Mouse (Mus musculus) megakaryocyte progenitor cell, adult 5-6 weeks (primary cell): ENCODE measurements around the gene Upp1. TPM values are rescaled to one million over a fixed set of nuclear protein-coding genes. Genes with fewer than 3 reads are reported as not detected.
A peak's percentile ranks its signal among the peaks of the same experiment; 100 is the strongest.

Experiments used
- ATAC-seq: replicated peaks from 2 replicates; pipeline ENCODE4 v1.8.0; 2016; ENCODE audit warnings: mild to moderate bottlenecking, moderate TSS enrichment, inconsistent platforms; ENCODE audit not compliant: poor library complexity
- total RNA-seq, 2 experiments: library from RNA; stranded (forward) in 1 of 2; stranded (reverse) in 1 of 2; fragments of 157-497, 149-512 nt in 1 of 2; fragments of 200-1000 nt in 1 of 2; gene quantifications; 2 replicates each; pipeline versions ENCODE4 v1.2.3 to v1.2.4; 2015 to 2017

Upp1 gene
- total RNA-seq (2015) (0.89 TPM in 1 of 2 replicates, not detected in the other), total RNA-seq (2017) (not detected in 2 replicates)

DNA sequence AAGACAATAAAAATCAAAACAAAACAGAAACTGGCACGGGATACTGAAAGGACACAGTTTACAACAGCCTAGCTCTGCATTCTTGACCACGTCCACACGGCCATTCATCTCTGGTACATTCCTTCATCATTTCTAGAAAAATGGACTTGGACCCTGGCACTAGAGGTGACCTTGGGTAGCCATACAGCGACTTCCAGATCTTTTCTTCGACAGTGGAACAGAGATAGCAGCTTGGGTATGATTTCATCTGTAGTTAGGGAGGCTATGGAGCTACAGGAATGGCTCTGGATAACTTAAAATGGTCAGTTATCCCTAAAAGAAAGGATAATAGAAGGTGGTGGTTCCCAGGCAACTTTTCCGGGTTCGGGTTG, at the start of gene Upp1:
Gene Upp1, plus strand, starts transcription at position 54 of the 371 bp plus-strand sequence.
- no peak for ATAC-seq

DNA sequence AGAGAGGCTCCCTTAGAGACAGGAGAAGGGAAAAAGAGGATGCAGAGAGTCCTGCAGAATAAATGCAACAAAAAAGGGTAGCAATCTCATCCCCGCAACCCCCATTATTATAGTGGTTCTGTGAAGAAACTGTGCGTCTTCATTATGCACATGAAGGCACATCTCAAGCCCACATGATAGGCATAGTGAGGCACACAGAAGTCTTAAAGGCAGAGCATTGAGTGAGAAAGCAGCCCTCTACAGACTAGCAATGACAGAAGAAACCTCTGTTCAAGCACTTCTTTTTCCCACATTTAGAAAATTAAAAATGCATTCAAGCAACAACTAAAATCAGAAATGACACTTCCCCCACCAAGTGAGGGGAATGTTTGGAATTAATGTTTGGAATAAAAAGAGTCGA, 41.5 kb upstream of the Upp1 start:
- no peak for ATAC-seq

DNA sequence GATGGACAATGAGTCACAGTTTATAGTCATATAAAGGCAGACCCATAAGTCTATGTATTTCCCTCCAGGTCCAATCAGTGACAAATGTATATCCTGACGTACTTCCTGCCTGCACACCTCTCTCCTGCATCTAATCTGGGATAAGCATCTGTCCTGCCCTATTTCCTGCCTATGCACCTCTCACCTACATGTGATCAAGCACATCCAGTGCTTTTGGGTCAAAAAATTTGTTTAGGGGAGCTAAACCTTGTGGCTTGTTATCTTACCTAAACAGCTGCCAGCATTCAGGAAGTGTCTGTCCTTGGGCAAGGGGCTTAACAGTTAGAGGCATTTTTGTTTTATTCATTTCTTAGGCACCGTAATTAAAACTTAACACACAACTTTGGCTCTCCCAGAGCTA, 4.7 kb upstream of the Upp1 start:
- ATAC-seq: peak; percentile 69

DNA sequence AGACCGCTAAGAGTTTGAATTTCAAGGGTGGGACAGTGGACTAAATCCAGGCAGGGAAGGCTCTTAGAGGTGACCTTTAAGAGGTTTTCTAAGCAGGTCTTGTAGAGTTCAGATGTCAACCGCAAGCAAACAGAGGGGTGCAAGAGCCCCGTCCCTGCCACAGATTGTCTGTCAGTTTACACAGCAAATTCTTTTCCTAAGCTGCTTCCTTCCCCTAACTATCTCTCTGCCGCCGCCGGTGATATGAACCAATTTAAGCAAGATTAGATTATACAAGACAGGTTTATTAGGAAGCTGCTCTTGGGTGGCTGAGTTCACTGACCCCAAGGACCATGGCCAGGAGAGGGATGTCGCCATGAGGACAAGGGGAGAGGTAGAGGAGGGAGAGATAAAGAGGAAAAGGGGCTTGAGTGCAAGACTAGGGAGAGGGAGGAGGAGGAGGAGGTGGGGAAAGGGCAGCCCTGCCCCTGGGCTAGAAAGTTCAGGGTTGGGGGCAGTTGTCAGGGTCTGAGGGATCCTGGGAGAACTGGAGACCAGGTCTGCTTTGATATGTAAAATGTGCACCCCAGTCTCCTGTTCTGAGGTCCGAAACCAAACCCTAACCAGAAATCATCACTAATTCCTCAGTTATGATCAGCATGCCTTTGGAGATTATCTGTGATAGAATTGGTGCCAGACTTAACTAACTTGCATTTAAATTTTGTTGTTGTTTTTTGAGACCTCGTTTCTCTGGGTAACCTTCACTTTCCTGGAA, 2.4 kb upstream of the Upp1 start:
- ATAC-seq: no peak

DNA sequence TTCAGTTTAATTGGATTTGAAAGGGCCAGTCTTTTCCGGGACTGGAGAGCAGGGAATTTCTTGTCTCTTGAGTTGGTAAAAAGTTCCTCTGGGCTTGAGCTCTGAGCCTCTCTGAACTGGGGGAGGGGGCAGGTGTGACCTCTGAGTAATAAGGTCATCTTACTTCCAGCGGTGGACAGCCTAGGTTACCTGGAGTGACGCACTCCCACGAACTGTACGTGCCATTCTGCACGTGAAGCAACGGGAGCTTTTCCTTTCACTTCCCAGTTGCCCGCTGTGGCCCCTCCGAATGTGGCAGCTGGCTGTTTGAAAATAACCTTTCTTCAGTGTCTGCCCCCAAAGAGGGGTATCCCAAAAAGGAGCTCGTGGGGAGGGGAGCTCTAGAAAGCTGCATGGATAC, 1.8 kb upstream of the Upp1 start:
- no peak for ATAC-seq

DNA sequence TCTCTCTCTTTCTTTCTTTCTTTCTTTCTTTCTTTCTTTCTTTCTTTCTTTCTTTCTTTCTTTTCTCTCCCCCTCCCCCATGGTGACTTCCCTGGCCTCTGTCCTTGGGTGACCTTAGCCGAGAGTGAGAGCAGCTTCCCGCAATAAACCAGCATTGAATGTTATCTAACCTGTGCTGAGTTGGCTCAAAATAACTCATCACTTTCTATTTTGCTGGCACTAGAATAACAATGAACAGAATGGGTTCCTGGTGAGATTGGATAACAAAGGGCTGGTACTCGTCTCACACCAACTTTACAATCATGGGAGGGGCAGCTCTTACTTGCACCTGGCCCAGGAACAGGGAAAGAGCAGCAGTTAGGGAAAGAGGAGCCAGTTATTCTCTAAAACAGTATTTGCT, 987 bp upstream of the Upp1 start:
- ATAC-seq: no peak

DNA sequence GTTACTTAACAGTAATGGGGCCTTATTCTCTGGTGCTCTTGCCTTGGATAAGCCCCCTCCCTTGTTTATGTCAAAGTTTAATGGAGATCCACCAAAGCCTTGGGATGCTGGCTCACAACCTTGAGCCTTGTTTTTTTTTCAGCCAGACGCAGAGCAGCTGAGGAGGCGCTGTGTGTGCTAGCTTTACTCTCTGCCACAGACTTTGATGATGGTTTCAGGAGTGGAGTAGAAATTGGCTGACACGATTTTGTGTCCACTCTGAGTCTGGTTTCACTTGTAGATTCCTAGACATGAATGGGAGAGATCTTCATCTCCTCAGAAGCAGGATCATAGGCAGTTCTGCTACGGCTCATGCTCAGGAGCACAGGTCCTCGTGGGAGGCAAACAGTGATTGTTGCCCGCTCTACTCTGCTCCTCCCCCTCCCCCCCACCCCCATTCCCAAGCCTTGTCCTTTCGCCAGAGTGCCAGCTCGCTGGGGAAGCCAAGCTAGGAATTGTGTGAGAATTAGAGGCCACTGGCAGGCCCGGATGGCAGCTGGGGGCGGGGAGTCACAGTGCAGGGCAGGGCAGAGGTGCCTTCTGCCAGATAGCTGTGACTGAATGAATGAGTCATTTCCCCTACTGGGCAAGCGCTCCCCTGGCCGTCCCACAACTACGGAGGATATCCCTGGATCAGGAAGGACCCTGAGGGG, 399 bp upstream of the Upp1 start:
- ATAC-seq: peak; percentile 69

DNA sequence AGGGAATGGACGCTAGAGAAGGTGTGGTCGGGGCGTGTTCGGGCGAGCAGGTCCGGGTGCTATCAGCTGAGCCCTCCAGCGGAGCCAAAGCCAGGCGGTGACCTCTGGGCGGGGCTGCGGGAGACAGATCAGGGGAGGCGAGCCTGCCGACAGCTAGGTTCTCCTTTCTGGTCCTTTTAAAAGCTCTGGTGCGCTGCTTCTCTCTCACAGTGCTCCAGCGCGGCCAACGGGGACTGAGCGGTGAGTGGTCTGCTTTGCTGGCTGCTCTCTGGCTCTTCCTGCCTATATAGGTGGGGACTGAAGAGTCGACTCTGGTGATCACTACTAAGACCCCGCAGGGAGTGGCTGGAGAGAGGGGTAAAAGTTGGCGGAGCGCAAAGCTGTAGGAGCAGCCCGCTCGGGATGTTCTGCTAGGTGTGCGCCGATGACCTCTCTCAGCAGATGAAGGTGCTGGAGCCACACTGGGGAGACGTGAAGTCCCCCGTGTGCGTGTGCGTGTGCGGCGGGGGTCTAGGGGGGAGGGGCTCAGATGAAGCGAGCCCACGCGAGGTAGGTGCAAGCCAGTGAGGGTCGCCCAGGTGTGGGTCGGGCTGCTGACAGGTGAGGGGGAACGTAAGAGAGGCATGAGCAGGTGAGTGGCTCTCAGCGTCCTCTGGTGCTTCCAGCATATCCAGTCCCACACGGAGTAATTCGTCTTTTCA, 668 bp downstream of the Upp1 start:
- peak; percentile 79 for ATAC-seq

DNA sequence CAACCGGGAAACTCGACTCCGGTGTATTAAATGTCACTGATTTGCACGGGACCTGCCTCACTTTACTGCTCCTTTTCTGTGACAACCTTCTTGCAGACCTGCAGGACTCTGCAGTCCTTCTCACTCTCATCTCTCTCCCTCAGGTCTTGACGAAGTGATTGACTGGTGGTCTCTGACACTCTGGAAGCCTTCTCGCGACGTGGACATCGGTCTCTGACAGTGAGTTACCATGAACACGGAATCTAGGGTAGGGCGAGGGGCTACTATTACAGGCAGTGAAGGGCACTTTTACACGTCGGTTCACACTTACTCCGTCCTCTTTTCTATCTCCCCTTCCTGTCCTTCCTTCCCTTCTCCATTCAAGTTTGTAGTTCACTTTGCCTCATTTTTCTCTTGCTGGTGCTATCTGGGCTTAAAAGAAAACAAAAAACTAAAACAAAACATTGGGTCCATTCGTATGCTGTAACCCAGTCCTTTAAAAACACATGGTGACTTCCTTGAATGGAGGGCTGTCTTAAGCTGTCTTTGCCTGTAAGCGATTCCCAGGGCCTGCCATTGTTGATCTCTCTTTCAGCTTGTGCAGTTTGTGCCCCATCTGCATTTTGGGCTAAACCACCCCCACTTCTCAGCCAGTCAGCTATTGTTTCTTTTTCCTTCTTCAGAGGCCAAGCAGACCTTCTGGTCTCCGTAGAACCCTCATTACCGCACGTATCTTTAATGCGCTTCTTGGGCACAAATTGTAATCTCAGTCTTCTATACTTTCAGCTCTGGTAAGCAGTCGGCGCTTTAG, 1.5 kb downstream of the Upp1 start:
- no peak for ATAC-seq

DNA sequence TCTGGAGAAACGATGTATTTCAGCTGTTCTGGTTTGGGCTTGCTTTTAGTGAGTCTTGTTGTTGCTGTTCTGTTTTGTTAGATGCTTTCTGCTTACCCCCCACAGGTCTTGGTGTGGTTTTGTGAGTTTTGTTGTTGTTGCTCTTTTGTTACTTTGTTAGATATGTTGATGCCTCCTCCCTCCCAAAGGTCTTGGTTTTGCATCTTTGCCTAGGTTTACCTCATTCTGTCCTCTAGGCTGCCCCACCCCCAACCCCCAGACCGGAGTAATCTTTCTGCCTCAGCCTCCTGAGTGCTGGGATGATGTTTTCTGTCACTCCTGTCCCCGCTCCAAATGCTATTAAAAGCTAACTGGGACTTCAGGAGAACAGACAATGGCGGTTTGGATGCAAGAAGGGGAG, 4.4 kb downstream of the Upp1 start:
- no peak for ATAC-seq

DNA sequence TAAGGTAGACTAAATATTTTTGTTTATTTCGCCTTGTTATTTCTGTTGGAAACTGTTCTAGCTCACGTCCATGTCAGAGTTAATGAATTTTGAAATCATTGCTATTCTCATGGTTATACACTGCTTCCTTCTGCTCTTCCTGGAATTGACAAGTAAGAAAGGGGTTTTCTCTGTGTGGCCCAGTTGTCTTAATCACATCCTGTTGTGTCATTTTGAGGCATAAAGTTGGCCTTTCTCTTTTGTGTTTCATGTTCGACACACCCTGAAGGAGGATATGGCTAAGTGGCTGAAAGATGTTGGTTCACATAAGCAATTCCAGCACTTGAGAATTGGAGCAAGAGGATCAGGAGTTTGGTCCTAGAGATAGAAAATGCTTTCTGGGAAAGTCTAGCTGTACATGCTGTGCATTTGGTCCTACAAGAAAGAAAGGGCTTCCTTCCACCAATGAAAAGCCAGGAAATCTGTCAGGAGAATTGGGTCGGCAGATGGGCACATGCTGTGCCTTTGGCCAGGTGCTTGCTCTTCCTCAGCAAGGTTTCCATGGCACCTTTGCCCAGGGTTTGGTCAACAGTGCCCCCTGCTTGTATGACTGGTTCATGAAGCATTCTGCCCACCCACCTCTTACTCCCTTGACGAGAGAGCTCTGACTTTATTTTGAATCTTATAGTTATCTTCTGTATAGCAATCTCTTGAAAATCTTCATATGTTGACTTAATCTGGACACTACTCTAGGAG, 8.6 kb downstream of the Upp1 start:
- peak; percentile 82 for ATAC-seq

DNA sequence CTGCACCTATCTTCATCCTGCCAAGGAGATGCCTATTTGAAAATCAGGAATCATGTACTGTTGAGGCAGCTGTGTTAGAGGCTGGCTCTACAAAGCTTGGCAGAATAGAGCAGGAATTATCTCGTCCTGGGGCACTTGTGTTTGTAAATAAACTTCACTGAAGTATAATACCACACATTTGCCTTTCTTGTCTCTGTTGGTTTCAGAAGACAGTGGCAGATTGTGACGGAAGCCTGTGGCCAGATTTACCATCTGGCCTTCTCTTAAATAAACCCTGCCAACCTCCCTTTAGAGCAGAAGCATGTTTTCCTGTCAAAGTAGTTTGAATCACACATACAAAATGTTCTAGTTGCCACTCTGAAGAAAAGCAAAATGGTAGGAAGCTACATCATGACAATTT, 10.2 kb downstream of the Upp1 start:
- no peak for ATAC-seq

DNA sequence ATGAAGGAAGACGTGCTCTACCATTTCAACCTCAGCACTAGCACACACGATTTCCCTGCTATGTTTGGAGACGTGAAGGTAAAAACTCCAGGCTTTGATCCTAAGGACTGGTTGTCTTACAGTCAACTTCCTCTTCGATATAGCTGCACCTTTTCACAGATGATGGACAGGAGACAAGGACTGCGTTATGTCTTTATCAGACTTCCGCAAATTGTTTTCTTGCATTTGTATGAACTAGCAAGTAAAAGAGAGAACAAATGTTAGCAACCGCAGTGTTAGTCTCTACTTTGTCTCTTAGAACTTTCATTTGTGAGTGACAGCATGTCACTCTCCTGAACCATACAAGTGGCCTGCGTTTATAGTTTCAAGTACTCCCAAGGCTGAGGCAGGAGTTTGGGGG, 11.6 kb downstream of the Upp1 start:
- ATAC-seq: no peak

DNA sequence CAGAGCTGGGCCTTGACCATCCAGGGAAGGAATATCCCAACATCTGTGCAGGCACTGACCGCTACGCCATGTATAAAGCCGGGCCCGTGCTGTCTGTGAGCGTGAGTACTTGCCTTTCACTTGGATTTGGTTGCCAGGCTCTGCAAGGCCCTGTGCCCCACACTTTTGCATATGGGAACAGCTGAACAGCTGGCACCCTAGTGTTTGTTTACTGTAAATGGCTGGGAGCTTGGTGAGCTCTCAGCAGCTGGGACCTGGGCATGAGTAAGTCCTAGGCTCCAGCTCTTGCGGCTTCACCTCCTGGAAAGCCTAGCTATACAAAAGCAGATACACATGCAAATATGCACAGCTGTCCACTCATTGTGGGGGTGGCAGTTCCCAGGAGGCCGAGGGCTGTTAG, 13.8 kb downstream of the Upp1 start:
- ATAC-seq: no peak

DNA sequence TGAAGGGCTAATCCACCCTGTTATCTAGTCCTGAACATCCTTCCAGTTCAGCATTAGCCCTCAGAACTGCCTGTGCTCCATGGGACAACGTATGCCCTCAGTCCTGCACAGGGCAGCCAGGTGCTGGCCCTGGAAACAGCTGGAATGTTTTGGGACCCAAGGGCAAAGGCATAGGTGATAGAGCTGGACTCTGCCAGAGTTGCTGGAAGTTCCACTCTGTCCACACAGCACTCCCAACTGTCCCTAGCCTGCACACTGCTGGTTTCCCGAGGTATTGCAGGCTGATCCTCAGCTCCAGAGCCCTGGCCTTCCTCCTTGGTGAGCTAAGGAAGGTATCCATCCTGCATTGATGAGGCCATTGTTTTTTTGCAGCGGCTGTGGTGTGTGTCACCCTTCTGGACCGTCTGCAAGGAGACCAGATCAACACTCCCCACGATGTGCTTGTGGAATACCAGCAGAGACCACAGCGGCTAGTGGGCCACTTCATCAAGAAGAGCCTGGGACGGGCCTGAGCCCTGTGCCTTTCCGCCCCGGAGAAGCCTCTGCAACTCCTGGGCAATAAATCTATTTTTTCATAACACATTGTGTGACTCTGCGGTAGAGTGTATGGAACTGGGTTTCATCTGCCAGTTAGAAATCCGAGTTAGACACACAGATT, 17.8 kb downstream of the Upp1 start:
- peak; percentile 47 for ATAC-seq

DNA sequence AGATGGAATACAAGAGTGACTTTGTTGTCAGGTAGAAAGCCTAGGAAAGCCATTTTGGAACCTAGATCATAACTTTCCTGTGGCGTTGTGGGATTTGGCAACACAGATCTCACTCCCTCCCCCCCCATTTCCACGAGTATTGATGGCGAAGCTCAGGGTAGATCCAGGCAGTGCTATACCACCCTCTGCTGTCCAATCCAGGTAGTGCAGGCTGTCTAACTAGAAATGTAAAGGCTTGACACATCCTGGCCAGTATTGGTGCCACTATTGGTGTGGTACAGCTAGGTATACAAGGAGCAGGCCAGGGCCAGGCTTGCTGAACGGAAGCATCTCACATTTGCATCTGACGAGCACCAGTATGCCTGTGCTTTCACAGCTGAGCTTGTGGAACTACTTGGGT, 18.6 kb downstream of the Upp1 start:
- ATAC-seq: peak; percentile 97

DNA sequence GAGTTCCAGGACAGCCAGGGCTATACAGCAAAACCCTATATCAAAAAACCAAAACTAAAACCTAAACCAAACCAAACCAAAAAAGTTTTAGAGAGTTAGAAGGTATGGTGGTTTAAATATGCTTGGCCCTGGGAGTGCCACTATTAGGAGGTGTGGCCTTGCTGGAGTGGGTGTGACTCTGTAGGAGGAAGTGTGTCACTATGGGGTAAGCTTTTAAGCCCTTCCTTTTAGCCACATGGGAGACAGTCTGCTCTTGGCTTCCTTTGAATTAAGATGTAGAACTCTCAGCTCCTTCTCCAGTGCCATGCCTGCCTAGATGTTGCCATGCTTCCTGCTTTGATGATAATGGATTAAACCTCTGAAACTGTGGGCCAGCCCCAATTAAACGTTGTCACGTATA, 27.2 kb downstream of the Upp1 start:
- peak; percentile 48; the same call in 1 of the 2 replicates for ATAC-seq

DNA sequence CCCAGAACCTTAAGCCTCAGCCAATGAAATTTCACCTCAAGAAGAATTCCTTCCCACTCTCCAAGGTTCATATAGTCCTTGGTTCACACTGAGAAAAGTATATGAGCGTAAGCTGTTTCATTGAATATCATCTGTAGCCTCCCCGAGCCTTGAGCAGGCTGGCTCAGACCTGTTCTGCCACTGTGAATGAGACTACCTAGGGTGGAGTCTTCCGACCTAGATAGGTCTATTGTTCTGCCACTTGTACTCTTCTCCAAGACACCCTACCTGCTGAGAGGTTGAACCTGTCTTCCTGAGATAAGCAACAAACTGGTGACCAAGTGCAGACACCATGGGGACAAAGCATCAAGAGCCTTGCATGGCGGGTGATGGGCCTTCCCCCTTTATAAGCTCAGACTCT, 28.2 kb downstream of the Upp1 start:
- ATAC-seq: no peak

DNA sequence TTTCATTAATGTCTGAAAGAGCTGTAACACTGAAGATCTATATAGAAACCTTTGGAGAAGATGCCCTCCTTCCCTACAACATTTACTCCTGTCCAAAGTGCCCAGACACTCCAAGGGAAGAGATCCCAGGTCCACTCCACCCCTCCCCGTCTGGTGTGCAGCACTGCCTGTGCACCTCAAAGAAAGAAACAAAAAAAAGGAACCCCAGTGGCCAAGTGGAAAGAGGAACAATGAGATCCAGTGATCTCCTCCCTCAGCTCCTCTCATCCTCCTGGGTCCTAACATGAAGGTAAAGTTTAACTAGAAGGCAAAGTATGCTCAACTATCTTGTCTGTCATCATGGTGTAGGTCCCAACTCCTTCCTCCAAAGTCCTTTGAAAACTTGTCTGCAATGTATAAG, 28.8 kb downstream of the Upp1 start:
- ATAC-seq: peak; percentile 71

DNA sequence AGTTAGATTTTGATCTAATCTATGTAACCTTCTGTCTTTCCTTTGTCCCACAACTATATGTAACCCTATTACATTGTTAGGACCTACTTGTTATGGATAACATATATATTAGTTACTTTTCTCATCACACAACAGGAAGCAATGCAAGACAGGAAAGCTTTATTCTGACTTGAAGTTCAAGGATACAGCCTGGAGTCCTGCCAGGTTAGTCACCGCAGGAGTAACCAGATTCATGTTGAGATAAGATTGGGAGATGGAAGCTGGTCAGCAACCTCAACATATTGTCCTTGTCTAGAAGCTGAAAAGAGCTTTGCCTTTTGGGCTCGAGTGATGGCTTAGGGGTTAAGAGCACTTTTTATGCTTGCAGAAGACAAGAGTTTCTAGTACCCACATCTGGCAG, 30.3 kb downstream of the Upp1 start:
- ATAC-seq: no peak
